Mouse (Mus musculus): ENCODE results near the gene Gm3248. TPM values are rescaled to one million over a fixed set of nuclear protein-coding genes. Genes with fewer than 3 reads are reported as not detected.

The Gm3248 gene
- 0.26 and 0.80 TPM in 2 replicates for polyA plus RNA-seq (2012; rRNA removed)

DNA sequence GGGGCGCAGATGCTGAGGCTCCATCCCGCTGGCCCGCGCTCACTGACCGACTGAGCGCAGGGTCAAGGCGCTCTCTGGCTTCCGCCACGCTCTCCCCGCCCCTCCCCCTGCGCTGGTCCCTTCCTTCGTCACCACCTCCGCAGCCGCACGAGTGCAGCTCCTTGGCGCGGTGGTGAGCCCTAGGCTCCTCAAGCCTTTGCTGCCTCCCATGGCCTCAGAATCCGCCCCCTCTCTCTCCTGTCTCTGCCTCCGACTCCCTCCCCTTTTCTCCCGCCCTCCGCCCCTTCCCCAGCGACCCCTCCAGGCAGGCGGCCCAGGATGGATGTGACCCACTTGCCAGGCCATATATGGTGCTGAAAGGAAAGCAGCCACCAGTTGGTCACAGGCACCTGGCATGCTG is at the start of gene Gm3248:
Gene Gm3248 (minus strand): TSS at position 111 of the 400 bp plus-strand sequence.

DNA sequence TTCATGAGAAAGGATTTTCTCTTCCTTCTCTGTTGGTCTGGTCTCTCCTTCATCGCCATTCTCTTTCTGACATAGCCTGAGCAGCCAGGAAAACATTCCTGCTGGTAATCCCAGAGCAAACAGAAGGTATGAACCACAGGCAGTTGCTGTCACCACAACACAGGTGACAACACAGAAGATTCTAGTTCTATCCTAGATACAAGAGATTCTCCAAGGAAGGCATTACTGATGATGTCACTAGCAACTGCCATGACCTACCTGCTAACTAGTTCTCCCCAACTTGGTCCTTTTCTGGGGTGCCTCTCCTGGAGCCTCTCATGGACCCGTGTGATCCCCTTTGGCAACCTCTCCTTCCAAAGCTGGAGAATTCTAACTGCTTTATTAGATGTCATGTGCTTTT is 17.5 kb upstream of the Gm3248 start, which contains the start of gene Gm3453:
Gene Gm3453 (minus strand): TSS at position 101 of the 400 bp plus-strand sequence.

Other genes starting within 250 kb of the Gm3248 start
- gene Gm3373, start 220.2 kb downstream of the Gm3248 start, polyA plus RNA-seq (2012; rRNA removed): 0.42 and 0.66 TPM in 2 replicates
- gene Gm3383, start 153.8 kb downstream of the Gm3248 start, polyA plus RNA-seq (2012; rRNA removed): 3.3 and 4.1 TPM in 2 replicates
- not detected in 2 replicates for gene Gm3424, start 131.4 kb downstream of the Gm3248 start, polyA plus RNA-seq (2012; rRNA removed)
- 0.07 and 0.16 TPM in 2 replicates for gene Gm8237, start 81.4 kb downstream of the Gm3248 start, polyA plus RNA-seq (2012; rRNA removed)
- not detected in 2 replicates for gene Gm3453, start 17.4 kb upstream of the Gm3248 start, polyA plus RNA-seq (2012; rRNA removed)
- gene Gm6337, start 96.5 kb upstream of the Gm3248 start, polyA plus RNA-seq (2012; rRNA removed): not detected in 2 replicates
- 1.1 TPM in 2 replicates for gene Gm8206, start 132.2 kb upstream of the Gm3248 start, polyA plus RNA-seq (2012; rRNA removed)
- gene Gm3468, start 146.9 kb upstream of the Gm3248 start, polyA plus RNA-seq (2012; rRNA removed): 3.0 and 6.8 TPM in 2 replicates
- gene Gm3476, start 164.1 kb upstream of the Gm3248 start, polyA plus RNA-seq (2012; rRNA removed): not detected in 2 replicates